Mouse (Mus musculus): ENCODE data around the gene Thop1.

DNA sequence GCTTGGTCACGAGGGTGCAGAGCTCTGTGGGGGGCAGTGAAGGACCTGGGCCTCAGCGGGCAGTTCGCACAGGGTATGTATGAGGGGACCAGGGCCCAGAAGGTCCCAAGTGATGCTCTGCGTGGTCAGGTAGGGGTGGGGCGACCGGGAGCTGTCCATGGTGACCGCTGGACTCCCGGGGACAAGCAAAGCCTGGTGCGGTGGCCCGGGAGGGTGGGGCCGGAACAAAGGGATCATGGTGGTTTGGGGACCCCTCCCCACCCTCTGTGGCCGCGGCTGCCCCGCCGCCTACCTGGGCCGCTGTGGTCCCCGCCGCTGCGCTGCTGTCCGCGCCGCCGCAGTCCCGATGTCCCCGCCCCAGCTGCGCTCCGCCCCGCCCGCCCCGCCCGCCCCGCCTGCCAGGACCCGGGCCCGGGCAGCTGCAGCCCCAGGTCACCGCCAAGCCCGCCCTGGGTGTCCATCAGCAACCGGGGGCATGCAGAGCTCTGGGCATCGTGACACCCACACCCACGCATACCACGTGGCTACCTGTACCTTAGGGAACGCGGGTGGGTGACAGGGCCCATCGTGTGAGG is 44.7 kb upstream of the Thop1 start:
- TF ChIP-seq CTCF (IDR thresholded peaks at IDR 0.05; ENCODE audit: low read depth) (no peak), EP300 (IDR thresholded peaks at IDR 0.05; ENCODE audit: low read depth) (no peak)
